Comparison of ENCODE assay signal across 13 mouse cellular contexts in genomic region chr12:108204978-108205377, GRCm38 (mm10). TPM values are rescaled to one million over a fixed set of nuclear protein-coding genes. Genes with fewer than 3 reads are reported as not detected.
DNase-seq lines count a peak whose midpoint lies in the region; ATAC-seq lines count a peak whose summit lies in the region.
"Had no signal": no experiment of that assay in that cellular context is flagged by ENCODE, and none has a peak within 500 bp of the region (broad histone marks: within the 10 kb centered on the region; RNA-seq: fewer than 3 reads in every experiment).

No protein-coding gene starts in this region.

- peaks cover 2% of the 10 kb centered on the region; the same call in 1 of the 2 replicates for H3K36me3 ChIP-seq in forebrain, embryonic 11.5 days (ENCODE audit: control insufficient read depth, insufficient read depth, low read length)
- peaks cover 71% of the 10 kb centered on the region for H3K36me3 ChIP-seq in forebrain, embryonic 13.5 days (ENCODE audit: poor library complexity, severe bottlenecking)
- H3K36me3 ChIP-seq in midbrain, embryonic 10.5 days: peaks cover 81% of the 10 kb centered on the region
- peaks cover 21% of the 10 kb centered on the region for H3K36me3 ChIP-seq in midbrain, embryonic 16.5 days (ENCODE audit: control insufficient read depth, insufficient read depth, low read length)
- peaks cover 62% of the 10 kb centered on the region for H3K36me3 ChIP-seq in embryonic facial prominence, embryonic 13.5 days

- DNase-seq in forebrain, embryonic 11.5 days (ENCODE audit: low spot score): peak; percentile 51
- DNase-seq in midbrain, embryonic 10.5 days (ENCODE audit: low spot score): no peak
- no peak for DNase-seq in adrenal gland, adult 8-10 months
- DNase-seq in B cell, adult 2 months: no peak
- no peak for DNase-seq in lung, adult 18-20 months
- DNase-seq: cerebellum, adult 18-20 months; kidney, adult 8-10 months had no signal

- no peak for ATAC-seq in forebrain, embryonic 11.5 days (replicated peaks; ENCODE audit: low FRiP score)
- no peak for ATAC-seq in forebrain, embryonic 13.5 days
- no peak for ATAC-seq in midbrain, embryonic 16.5 days
- no peak for ATAC-seq in embryonic facial prominence, embryonic 13.5 days (ENCODE audit: insufficient number of reproducible peaks, insufficient read depth, low FRiP score, low TSS enrichment, low read depth)
- ATAC-seq: forebrain, embryonic 14.5 days; intestine, postnatal 0 days had no signal

- no peak overlapping the region for H3K9ac ChIP-seq in forebrain, embryonic 11.5 days (ENCODE audit: low read length)
- no peak overlapping the region for H3K9ac ChIP-seq in forebrain, embryonic 13.5 days
- H3K9ac ChIP-seq in midbrain, embryonic 16.5 days (ENCODE audit: low read depth, low read length): no peak overlapping the region
- H3K9ac ChIP-seq in embryonic facial prominence, embryonic 13.5 days: no peak overlapping the region
- H3K9ac ChIP-seq: heart, embryonic 12.5 days had no signal

- no peak overlapping the region for H3K27ac ChIP-seq in forebrain, embryonic 11.5 days (ENCODE audit: low read depth, low read length)
- no peak overlapping the region for H3K27ac ChIP-seq in forebrain, embryonic 13.5 days
- H3K27ac ChIP-seq in midbrain, embryonic 10.5 days (replicated peaks): peak overlapping the region; percentile 50; the same call in 1 of the 2 replicates
- no peak overlapping the region for H3K27ac ChIP-seq in midbrain, embryonic 16.5 days (ENCODE audit: low read length)
- peak overlapping the region; percentile 11; the same call in 1 of the 2 replicates for H3K27ac ChIP-seq in embryonic facial prominence, embryonic 13.5 days

- H3K4me1 ChIP-seq in forebrain, embryonic 11.5 days (replicated peaks; ENCODE audit: control insufficient read depth, insufficient read depth, low read length): no peaks in the 10 kb centered on the region
- peaks cover 12% of the 10 kb centered on the region; the same call in 1 of the 2 replicates for H3K4me1 ChIP-seq in forebrain, embryonic 13.5 days
- H3K4me1 ChIP-seq in midbrain, embryonic 10.5 days: peaks cover 44% of the 10 kb centered on the region
- 0 out of 2 replicates have a peak, but pooled peaks cover 2% of the 10 kb centered on the region for H3K4me1 ChIP-seq in midbrain, embryonic 16.5 days (ENCODE audit: control insufficient read depth, insufficient read depth, low read length)
- peaks cover 7% of the 10 kb centered on the region; the same call in 1 of the 2 replicates for H3K4me1 ChIP-seq in embryonic facial prominence, embryonic 13.5 days

- H3K4me3 ChIP-seq in forebrain, embryonic 11.5 days (ENCODE audit: low read depth, low read length): no peak overlapping the region
- no peak overlapping the region for H3K4me3 ChIP-seq in forebrain, embryonic 13.5 days
- H3K4me3 ChIP-seq in midbrain, embryonic 10.5 days: no peak overlapping the region
- no peak overlapping the region for H3K4me3 ChIP-seq in midbrain, embryonic 16.5 days (ENCODE audit: low read depth, low read length)
- no peak overlapping the region for H3K4me3 ChIP-seq in embryonic facial prominence, embryonic 13.5 days
- H3K4me3 ChIP-seq: heart, embryonic 12.5 days had no signal

- no peak overlapping the region for H3K4me2 ChIP-seq in forebrain, embryonic 11.5 days (ENCODE audit: low read depth, low read length, severe bottlenecking)
- H3K4me2 ChIP-seq in forebrain, embryonic 13.5 days: no peak overlapping the region
- H3K4me2 ChIP-seq in midbrain, embryonic 16.5 days (ENCODE audit: low read length): no peak overlapping the region
- H3K4me2 ChIP-seq in embryonic facial prominence, embryonic 13.5 days: no peak overlapping the region
- H3K4me2 ChIP-seq: heart, embryonic 12.5 days had no signal

- 90% methylated on average over 12 of the region's 12 CpGs for WGBS in forebrain, embryonic 11.5 days
- WGBS in forebrain, embryonic 13.5 days: 74% methylated on average over 12 of the region's 12 CpGs
- WGBS in midbrain, embryonic 10.5 days: 77% methylated on average over 12 of the region's 12 CpGs
- WGBS in midbrain, embryonic 16.5 days: 62% methylated on average over 11 of the region's 12 CpGs
- WGBS in embryonic facial prominence, embryonic 13.5 days: 72% methylated on average over 12 of the region's 12 CpGs

- no peaks in the 10 kb centered on the region for H3K9me3 ChIP-seq in forebrain, embryonic 11.5 days (ENCODE audit: control insufficient read depth, low read length)
- no peaks in the 10 kb centered on the region for H3K9me3 ChIP-seq in forebrain, embryonic 13.5 days (replicated peaks)
- no peaks in the 10 kb centered on the region for H3K9me3 ChIP-seq in midbrain, embryonic 10.5 days (replicated peaks)
- no peaks in the 10 kb centered on the region for H3K9me3 ChIP-seq in midbrain, embryonic 16.5 days (replicated peaks; ENCODE audit: control insufficient read depth, low read length, poor library complexity, severe bottlenecking)
- no peaks in the 10 kb centered on the region for H3K9me3 ChIP-seq in embryonic facial prominence, embryonic 13.5 days
- H3K9me3 ChIP-seq: heart, embryonic 12.5 days had no signal

- H3K27me3 ChIP-seq in forebrain, embryonic 11.5 days (ENCODE audit: control insufficient read depth, insufficient read depth, low read length): no peaks in the 10 kb centered on the region
- no peaks in the 10 kb centered on the region for H3K27me3 ChIP-seq in forebrain, embryonic 13.5 days
- no peaks in the 10 kb centered on the region for H3K27me3 ChIP-seq in midbrain, embryonic 10.5 days (ENCODE audit: low read depth, poor library complexity, severe bottlenecking)
- no peaks in the 10 kb centered on the region for H3K27me3 ChIP-seq in midbrain, embryonic 16.5 days (ENCODE audit: control insufficient read depth, insufficient read depth, low read depth, low read length)
- H3K27me3 ChIP-seq in embryonic facial prominence, embryonic 13.5 days: no peaks in the 10 kb centered on the region
- H3K27me3 ChIP-seq: heart, embryonic 12.5 days had no signal

RNA-seq across cellular contexts. Expression of gene Ccnk, which starts 25.6 kb away (rescaled TPM):
- 5.0 and 6.2 TPM in 2 replicates for polyA plus RNA-seq in forebrain, embryonic 11.5 days (2014; fragmentation: Nextera tagmentation; extraction: Ambion mirVana)
- 4.5 and 5.3 TPM in 2 replicates for polyA plus RNA-seq in forebrain, embryonic 13.5 days (2015; fragmentation: Nextera tagmentation; extraction: Ambion mirVana)
- 3.3 and 3.5 TPM in 2 replicates for polyA plus RNA-seq in midbrain, embryonic 10.5 days (2016; fragmentation: Nextera tagmentation; extraction: Ambion mirVana)
- polyA plus RNA-seq in midbrain, embryonic 16.5 days (2015; fragmentation: Nextera tagmentation; extraction: Ambion mirVana): 2.2 and 2.4 TPM in 2 replicates
- polyA plus RNA-seq in embryonic facial prominence, embryonic 13.5 days (2015; fragmentation: Nextera tagmentation; extraction: Ambion mirVana): 4.4 and 4.8 TPM in 2 replicates
- 10 to 100 TPM; 26.2 to 35.0 (median 29.2) TPM for total RNA-seq in adrenal gland, adult 8-10 months (2022)

RNA-seq across cellular contexts. Expression of gene Setd3, which starts 25.9 kb away (rescaled TPM):
- 79.2 and 85.9 TPM in 2 replicates for polyA plus RNA-seq in forebrain, embryonic 11.5 days (2014; fragmentation: Nextera tagmentation; extraction: Ambion mirVana)
- 90.0 and 91.6 TPM in 2 replicates for polyA plus RNA-seq in forebrain, embryonic 13.5 days (2015; fragmentation: Nextera tagmentation; extraction: Ambion mirVana)
- polyA plus RNA-seq in midbrain, embryonic 10.5 days (2016; fragmentation: Nextera tagmentation; extraction: Ambion mirVana): 77.8 and 77.9 TPM in 2 replicates
- polyA plus RNA-seq in midbrain, embryonic 16.5 days (2015; fragmentation: Nextera tagmentation; extraction: Ambion mirVana): 95.5 and 97.2 TPM in 2 replicates
- polyA plus RNA-seq in embryonic facial prominence, embryonic 13.5 days (2015; fragmentation: Nextera tagmentation; extraction: Ambion mirVana): 89.0 and 90.1 TPM in 2 replicates
- 100 to 1,000 TPM; 119 to 134 (median 127) TPM for total RNA-seq in adrenal gland, adult 8-10 months (2022)

Comparison
In these comparisons a context has a peak if more than half of its experiments do, and no peak if none do; other contexts are left out.
1. H3K27ac ChIP-seq: peak in midbrain, embryonic 10.5 days (single experiment) and embryonic facial prominence, embryonic 13.5 days (single experiment); none in forebrain, embryonic 11.5 days (single experiment), forebrain, embryonic 13.5 days (single experiment) and midbrain, embryonic 16.5 days (single experiment).